Mouse (Mus musculus) c-Kit-positive CD71-negative TER-119-negative erythroid progenitor cells, embryonic 14.5 days (primary cell): Measurements from ENCODE around the gene Cwh43.

Experiments
- DNase-seq: peaks from one replicate; pipeline ENCODE4 v3.0.0-alpha.2; 2013; ENCODE audit warnings: low read depth

The Cwh43 gene

GRCm38 (mm10) chr5:73405981-73406722 is at the start of gene Cwh43:
TSS of gene Cwh43 (plus strand) at chr5:73406075.
- DNase-seq: no peak

- no peak for DNase-seq
Measured at GRCm38 (mm10) chr5:73359134-73359751, 46.6 kb upstream of the Cwh43 start.

GRCm38 (mm10) chr5:73359752-73360141 is 46.1 kb upstream of the Cwh43 start:
- DNase-seq: no peak

- DNase-seq: no peak
Measured at GRCm38 (mm10) chr5:73360240-73360639, 45.6 kb upstream of the Cwh43 start.

- DNase-seq: no peak
Measured at GRCm38 (mm10) chr5:73362338-73362737, 43.5 kb upstream of the Cwh43 start.

GRCm38 (mm10) chr5:73362791-73363190 is 43.1 kb upstream of the Cwh43 start:
- no peak for DNase-seq

- DNase-seq: no peak
Measured at GRCm38 (mm10) chr5:73364107-73364864, 41.6 kb upstream of the Cwh43 start.

GRCm38 (mm10) chr5:73367906-73368305 is 38.0 kb upstream of the Cwh43 start:
- no peak for DNase-seq

- no peak for DNase-seq
Measured at GRCm38 (mm10) chr5:73368845-73369447, 36.9 kb upstream of the Cwh43 start.

GRCm38 (mm10) chr5:73369731-73370130 is 36.1 kb upstream of the Cwh43 start:
- no peak for DNase-seq

- no peak for DNase-seq
Measured at GRCm38 (mm10) chr5:73372601-73373000, 33.3 kb upstream of the Cwh43 start.

GRCm38 (mm10) chr5:73373184-73373583 is 32.7 kb upstream of the Cwh43 start:
- DNase-seq: no peak

- DNase-seq: no peak
Measured at GRCm38 (mm10) chr5:73376041-73376440, 29.8 kb upstream of the Cwh43 start.

- DNase-seq: no peak
Measured at GRCm38 (mm10) chr5:73376491-73376890, 29.4 kb upstream of the Cwh43 start.

GRCm38 (mm10) chr5:73379908-73380307 is 26.0 kb upstream of the Cwh43 start:
- DNase-seq: peak; percentile 74

- no peak for DNase-seq
Measured at GRCm38 (mm10) chr5:73380829-73381228, 25.0 kb upstream of the Cwh43 start.

- no peak for DNase-seq
Measured at GRCm38 (mm10) chr5:73381510-73381909, 24.4 kb upstream of the Cwh43 start.

GRCm38 (mm10) chr5:73381976-73382540 is 23.8 kb upstream of the Cwh43 start:
- DNase-seq: no peak

- peak; percentile 71 for DNase-seq
Measured at GRCm38 (mm10) chr5:73382737-73383646, 22.9 kb upstream of the Cwh43 start.

GRCm38 (mm10) chr5:73383647-73383970 is 22.3 kb upstream of the Cwh43 start:
- DNase-seq: no peak

GRCm38 (mm10) chr5:73393041-73393440 is 12.8 kb upstream of the Cwh43 start:
- DNase-seq: no peak
